Mouse (Mus musculus) heart, adult 2 months (tissue): ENCODE data around the gene Gm20388. TPM values are rescaled to one million over a fixed set of nuclear protein-coding genes. Genes with fewer than 3 reads are reported as not detected.

Experiments used
- DNase-seq, 2 experiments: peaks; one replicate each; pipeline ENCODE4 v3.0.0; 2021
- H3K27ac ChIP-seq: fragments of 200-600 bp; 2 replicates; pipeline ENCODE4 v1.8.1; 2022
- H3K27me3 ChIP-seq: fragments of 200-500 bp; 2 replicates; pipeline ENCODE4 v1.6.1; 2012; ENCODE audit warnings: mild to moderate bottlenecking, low read length, inconsistent platforms, mixed read lengths; ENCODE audit not compliant: control insufficient read depth, insufficient read depth
- H3K36me3 ChIP-seq: fragments of 200-500 bp; 2 replicates; pipeline ENCODE4 v1.6.1; 2012; ENCODE audit warnings: low read length, inconsistent platforms; ENCODE audit not compliant: control insufficient read depth, insufficient read depth
- H3K4me1 ChIP-seq: fragments of 200-500 bp; 2 replicates; pipeline ENCODE4 v1.6.1; 2011; ENCODE audit warnings: low read length; ENCODE audit not compliant: control insufficient read depth, insufficient read depth
- H3K4me3 ChIP-seq: fragments of 200-600 bp; 2 replicates; pipeline ENCODE4 v1.8.1; 2022
- H3K79me2 ChIP-seq: fragments of 200-500 bp; replicated peaks from 2 replicates; pipeline ENCODE4 v1.6.1; 2012; ENCODE audit warnings: mild to moderate bottlenecking, inconsistent platforms, low read length, moderate library complexity, mixed read lengths; ENCODE audit not compliant: control insufficient read depth, insufficient read depth
- H3K9ac ChIP-seq: fragments of 200-500 bp; 2 replicates; pipeline ENCODE4 v1.6.1; 2012; ENCODE audit warnings: low read depth, mild to moderate bottlenecking, control low read depth, inconsistent platforms, low read length, mixed read lengths
- CTCF ChIP-seq: fragments of 200-600 bp; IDR thresholded peaks from 2 replicates; pipeline ENCODE4 v1.8.1; 2022; ENCODE audit warnings: antibody characterized with exemption, mild to moderate bottlenecking, moderate library complexity
- EP300 ChIP-seq: fragments of 200-500 bp; IDR thresholded peaks from 2 replicates; pipeline ENCODE4 v1.6.1; 2011; ENCODE audit warnings: low read depth, low read length, control low read depth; ENCODE audit not compliant: insufficient read depth
- POLR2A ChIP-seq: fragments of 200-500 bp; IDR thresholded peaks from 2 replicates; pipeline ENCODE4 v1.6.1; 2011; ENCODE audit warnings: mild to moderate bottlenecking, low read depth, low read length, control low read depth; ENCODE audit not compliant: insufficient read depth
- WGBS: fragments of 180-500 bp; shearing (Covaris S2); methylation state at CpG from one replicate; pipeline ENCODE4 v1.1.7; 2018; 5-methylcytosine and 5-hydroxymethylcytosine counted together
- intact Hi-C: fragments of 180-260 bp; cut with DNase I; formaldehyde crosslinking; loops from one replicate; pipeline ENCODE4 v1.15.1; 2025
- polyA plus RNA-seq: library from polyadenylated mRNA; depleted of rRNA; stranded (reverse); fragments of >200 nt; gene quantifications from 2 replicates; pipeline ENCODE4 v1.2.3, GENCODE M21; 2012
- total RNA-seq, 2 experiments: library from RNA; stranded (reverse); gene quantifications; 2 replicates each; pipeline ENCODE4 v1.2.3; 2021

The Gm20388 gene
- total and polyA plus RNA-seq, 3 experiments: 1.8 to 32.3 TPM; not detected in 1

DNA sequence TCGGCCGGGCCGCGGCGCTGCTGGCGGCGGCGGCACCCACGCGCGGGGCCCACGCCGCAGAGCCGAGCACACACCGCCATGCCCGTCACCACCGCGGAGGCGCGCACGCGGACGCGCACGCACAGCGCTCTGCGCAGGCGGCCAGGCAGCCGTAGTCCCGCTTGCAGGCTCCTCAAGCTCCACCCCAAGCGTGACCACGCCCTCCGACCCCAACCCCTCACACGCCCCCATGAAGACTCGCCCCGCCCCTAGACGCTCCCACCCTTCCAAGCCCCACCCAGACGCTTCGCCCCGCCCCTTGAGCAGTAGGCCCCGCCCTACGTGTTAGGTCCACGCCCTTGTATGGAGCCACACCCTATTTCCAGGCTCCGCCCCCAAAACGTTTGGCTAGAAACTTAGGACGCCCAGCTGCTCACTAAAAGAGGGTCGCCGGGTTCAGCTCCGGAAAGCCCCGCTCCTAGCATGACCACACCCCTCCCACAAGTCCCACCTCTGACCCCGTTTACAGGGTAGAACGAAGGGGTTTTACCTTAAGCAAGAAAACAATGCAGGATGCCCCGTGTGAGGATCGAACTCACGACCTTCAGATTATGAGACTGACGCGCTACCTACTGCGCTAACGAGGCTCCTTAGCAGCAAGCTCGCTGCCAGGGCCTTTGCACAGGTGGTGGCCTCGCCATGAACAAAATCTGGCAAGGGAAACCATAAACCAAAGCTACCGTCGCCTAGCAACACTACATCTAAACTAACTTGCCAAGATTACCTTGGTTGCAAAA is 1668.2 kb downstream of the Gm20388 start, which contains the start of gene Fbxo31:
TSS of gene Fbxo31 (minus strand) at position 131 of the 776 bp plus-strand sequence.
- peak; percentile 93 to 94 for DNase-seq
- peaks cover 15% of the 10 kb centered on the region for H3K4me1 ChIP-seq
- TF ChIP-seq EP300: peak; percentile 96
- TF ChIP-seq CTCF: no peak
- peak; percentile 73; the same call in 1 of the 2 replicates for TF ChIP-seq POLR2A
- H3K27ac ChIP-seq: peak within 1 kb of the TSS; percentile 82
- peak within 1 kb of the TSS; percentile 88 for H3K9ac ChIP-seq
- H3K36me3 ChIP-seq: no peaks in the 10 kb centered on the region
- no peaks in the 10 kb centered on the region; the same call in 1 of the 2 replicates for H3K79me2 ChIP-seq
- intact Hi-C loops: loop anchor here (1.0 kb wide), 1 partner anchor 32 kb away; no protein-coding TSS in a partner anchor
- whole genome bisulfite sequencing: 2% methylated on average over 62 of the region's 63 CpGs
- peak within 1 kb of the TSS; percentile 72 for H3K4me3 ChIP-seq
- H3K27me3 ChIP-seq: no peaks in the 10 kb centered on the region

- WGBS: 36% methylated on average over 9 of the region's 9 CpGs
- Histone ChIP-seq H3K79me2 (no peaks in the 10 kb centered on the region), H3K4me1 (peaks cover 12% of the 10 kb centered on the region), H3K9ac (no peak overlapping the region), H3K27me3 (no peaks in the 10 kb centered on the region), H3K36me3 (no peaks in the 10 kb centered on the region), H3K27ac (no peak overlapping the region; the same call in 1 of the 2 replicates), H3K4me3 (no peak overlapping the region)
- peak in 1 of 2 experiments; percentile 16 for DNase-seq
- intact Hi-C loops: no loop called here
- no peak for TF ChIP-seq CTCF
- no peak for TF ChIP-seq POLR2A
- no peak for TF ChIP-seq EP300
Observed at GRCm38 (mm10) chr8:121580465-121580864, 1669.8 kb downstream of the Gm20388 start.

DNA sequence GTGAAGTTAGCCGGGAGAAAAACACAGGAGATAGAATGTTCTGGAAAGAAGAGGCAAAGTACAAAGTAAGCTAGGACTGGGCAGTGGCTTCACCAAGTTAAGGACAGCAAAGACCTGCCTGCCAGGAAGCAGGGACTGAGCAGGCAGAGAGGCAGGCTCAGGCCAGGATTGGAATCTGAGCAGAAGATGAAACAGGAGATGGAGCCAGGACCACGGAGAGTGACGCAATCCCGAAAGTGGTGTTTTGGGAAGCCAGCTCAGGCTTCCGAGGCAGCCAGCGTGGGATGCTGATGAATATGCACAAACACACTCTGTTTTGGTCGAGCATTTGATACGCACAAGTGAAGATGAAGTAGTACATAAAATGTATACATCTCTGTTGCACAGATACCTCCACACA is 1673.0 kb downstream of the Gm20388 start:
- Histone ChIP-seq H3K4me3 (no peak overlapping the region), H3K36me3 (no peaks in the 10 kb centered on the region), H3K79me2 (no peaks in the 10 kb centered on the region), H3K9ac (no peak overlapping the region), H3K27me3 (no peaks in the 10 kb centered on the region), H3K4me1 (peaks cover 3% of the 10 kb centered on the region), H3K27ac (no peak overlapping the region)
- WGBS: 38% methylated on average over 8 of the region's 8 CpGs
- peak in 1 of 2 experiments; percentile 48 for DNase-seq
- TF ChIP-seq CTCF: no peak
- TF ChIP-seq POLR2A: no peak
- no peak for TF ChIP-seq EP300
- intact Hi-C loops: no loop called here

DNA sequence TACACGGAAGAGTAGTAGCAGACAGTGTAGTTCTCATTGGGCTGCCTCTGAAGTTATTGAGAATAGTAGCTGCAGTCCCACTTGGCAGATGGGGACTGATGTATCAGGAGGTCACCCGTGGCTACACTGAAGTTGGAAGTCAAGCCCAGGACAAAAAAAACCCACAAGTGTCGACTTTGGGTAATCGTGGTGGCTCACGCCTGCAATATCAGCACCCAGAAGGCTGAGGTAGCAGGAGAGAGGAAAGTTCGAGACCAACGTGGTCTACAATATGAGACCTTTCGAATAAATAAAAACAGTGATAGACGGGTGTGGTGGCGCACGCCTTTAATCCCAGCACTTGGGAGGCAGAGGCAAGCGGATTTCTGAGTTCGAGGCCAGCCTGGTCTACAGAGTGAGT is 1674.1 kb downstream of the Gm20388 start:
- H3K9ac ChIP-seq: no peak overlapping the region; the same call in 1 of the 2 replicates
- peak overlapping the region; percentile 100 for H3K27ac ChIP-seq
- TF ChIP-seq CTCF (no peak), EP300 (no peak), POLR2A (no peak)
- intact Hi-C loops: no loop called here
- peaks cover 5% of the 10 kb centered on the region for H3K4me1 ChIP-seq
- WGBS: 33% methylated on average over 13 of the region's 13 CpGs
- no peaks in the 10 kb centered on the region for H3K79me2 ChIP-seq
- no peaks in the 10 kb centered on the region for H3K27me3 ChIP-seq
- H3K4me3 ChIP-seq: peak overlapping the region; percentile 61
- DNase-seq: no peak
- H3K36me3 ChIP-seq: no peaks in the 10 kb centered on the region

GRCm38 (mm10) chr8:121585159-121585825 is 1674.7 kb downstream of the Gm20388 start:
- intact Hi-C loops: no loop called here

GRCm38 (mm10) chr8:121588750-121589149 is 1678.1 kb downstream of the Gm20388 start:
- Histone ChIP-seq H3K36me3 (peaks cover 5% of the 10 kb centered on the region; the same call in 1 of the 2 replicates), H3K4me1 (peaks cover 22% of the 10 kb centered on the region), H3K9ac (no peak overlapping the region), H3K27me3 (no peaks in the 10 kb centered on the region), H3K79me2 (peaks cover 9% of the 10 kb centered on the region), H3K27ac (no peak overlapping the region), H3K4me3 (no peak overlapping the region)
- TF ChIP-seq CTCF (no peak), POLR2A (no peak), EP300 (no peak)
- no peak for DNase-seq
- intact Hi-C loops: no loop called here
- WGBS: 78% methylated on average over 4 of the region's 4 CpGs

More at GRCm38 (mm10) chr8:121585159-121585825, 1674.7 kb downstream of the Gm20388 start:
- H3K27ac ChIP-seq: peak overlapping the region; percentile 100
- H3K27me3 ChIP-seq: no peaks in the 10 kb centered on the region
- no peaks in the 10 kb centered on the region for H3K79me2 ChIP-seq
- H3K4me3 ChIP-seq: peak overlapping the region; percentile 61
- TF ChIP-seq EP300 (peak; percentile 82; the same call in 1 of the 2 replicates), CTCF (no peak), POLR2A (peak; percentile 99)
- peaks cover 6% of the 10 kb centered on the region for H3K4me1 ChIP-seq
- H3K9ac ChIP-seq: peak overlapping the region; percentile 80
- 1% methylated on average over 47 of the region's 47 CpGs for WGBS
- peak; percentile 99 to 100 for DNase-seq
- H3K36me3 ChIP-seq: no peaks in the 10 kb centered on the region
